Comparison of ENCODE assay signal across 8 mouse cellular contexts in genomic region chr6:115853091-115853813, GRCm38 (mm10). TPM values are rescaled to one million over a fixed set of nuclear protein-coding genes. Genes with fewer than 3 reads are reported as not detected.
DNase-seq lines count a peak whose midpoint lies in the region; ATAC-seq and TF ChIP-seq lines count a peak whose summit lies in the region.

Gene Mbd4, minus strand, starts transcription at chr6:115853371.
Gene Ift122, plus strand, starts transcription at chr6:115853470.

- no peak for TF ChIP-seq CTCF in bone marrow macrophage, adult 2 months (IDR thresholded peaks at IDR 0.05; ENCODE audit: low read depth, low read length)
- TF ChIP-seq CTCF in embryonic fibroblast, embryonic 13.5 days (IDR thresholded peaks at IDR 0.05; ENCODE audit: borderline replicate concordance, insufficient read depth, low read length) = 0 out of 2 replicates have a peak, but pooled peaks have one; percentile 28

- no peaks in the 10 kb centered on the region for H3K9me3 ChIP-seq in kidney, embryonic 14.5 days (ENCODE audit: control insufficient read depth, low read length)
- H3K9me3 ChIP-seq in limb, embryonic 15.5 days = no peaks in the 10 kb centered on the region

- no peaks in the 10 kb centered on the region for H3K27me3 ChIP-seq in kidney, embryonic 14.5 days (ENCODE audit: control insufficient read depth, insufficient read depth, low read length)
- no peaks in the 10 kb centered on the region for H3K27me3 ChIP-seq in limb, embryonic 15.5 days

- no peaks in the 10 kb centered on the region; the same call in 1 of the 2 replicates for H3K4me1 ChIP-seq in bone marrow macrophage, adult 2 months (ENCODE audit: control insufficient read depth, insufficient read depth, low read length)
- H3K4me1 ChIP-seq in embryonic fibroblast, embryonic 13.5 days (ENCODE audit: control insufficient read depth, insufficient read depth, low read length) = no peaks in the 10 kb centered on the region
- peaks cover 9% of the 10 kb centered on the region; the same call in 1 of the 2 replicates for H3K4me1 ChIP-seq in kidney, embryonic 14.5 days (ENCODE audit: control insufficient read depth, insufficient read depth, low read length)
- peaks cover 33% of the 10 kb centered on the region for H3K4me1 ChIP-seq in limb, embryonic 15.5 days

- under 1% methylated on average over 51 of the region's 51 CpGs for WGBS in kidney, embryonic 14.5 days
- WGBS in limb, embryonic 15.5 days = under 1% methylated on average over 51 of the region's 51 CpGs

- peaks cover 18% of the 10 kb centered on the region for H3K36me3 ChIP-seq in kidney, embryonic 14.5 days (ENCODE audit: control insufficient read depth, insufficient read depth, low read length)
- peaks cover 11% of the 10 kb centered on the region for H3K36me3 ChIP-seq in limb, embryonic 15.5 days

- peak within 1 kb of the TSS; percentile 53 for H3K27ac ChIP-seq in bone marrow macrophage, adult 2 months (ENCODE audit: insufficient read depth, low read depth, low read length)
- H3K27ac ChIP-seq in embryonic fibroblast, embryonic 13.5 days (ENCODE audit: insufficient read depth, low read length) = peak within 1 kb of the TSS; percentile 50
- peak within 1 kb of the TSS; percentile 82 for H3K27ac ChIP-seq in kidney, embryonic 14.5 days (ENCODE audit: low read depth, low read length)
- peak within 1 kb of the TSS; percentile 90 for H3K27ac ChIP-seq in limb, embryonic 15.5 days

- DNase-seq in A20 (ENCODE audit: low read depth, low spot score) = peak; percentile 100
- DNase-seq in heart, adult 9 months (ENCODE audit: low spot score in 2 of 2) = peak; percentile 98 to 99
- DNase-seq in monocyte, adult 2 months (ENCODE audit: low read depth in 1 of 2, low spot score in 2 of 2) = peak; percentile 95 to 96
- peak; percentile 99 for DNase-seq in spleen, postnatal 36 days (ENCODE audit: low spot score in 2 of 2)

- TF ChIP-seq POLR2A in bone marrow macrophage, adult 2 months (IDR thresholded peaks at IDR 0.05; ENCODE audit: borderline replicate concordance, low read depth, low read length) = no peak
- TF ChIP-seq POLR2A in embryonic fibroblast, embryonic 13.5 days (IDR thresholded peaks at IDR 0.05; ENCODE audit: low read depth, low read length) = peak; percentile 57

- H3K9ac ChIP-seq in kidney, embryonic 14.5 days (ENCODE audit: low read depth, low read length) = peak within 1 kb of the TSS; percentile 61
- H3K9ac ChIP-seq in limb, embryonic 15.5 days = peak within 1 kb of the TSS; percentile 46

- peak within 1 kb of the TSS; percentile 59 for H3K4me2 ChIP-seq in kidney, embryonic 14.5 days (replicated peaks; ENCODE audit: low read depth, low read length)
- H3K4me2 ChIP-seq in limb, embryonic 15.5 days = peak within 1 kb of the TSS; percentile 75

- peak within 1 kb of the TSS; percentile 76 for H3K4me3 ChIP-seq in bone marrow macrophage, adult 2 months (ENCODE audit: insufficient read depth, low read length)
- peak within 1 kb of the TSS; percentile 69 for H3K4me3 ChIP-seq in embryonic fibroblast, embryonic 13.5 days (ENCODE audit: insufficient read depth, low read length)
- peak within 1 kb of the TSS; percentile 70 for H3K4me3 ChIP-seq in kidney, embryonic 14.5 days (ENCODE audit: low read length)
- H3K4me3 ChIP-seq in limb, embryonic 15.5 days = peak within 1 kb of the TSS; percentile 66

- peak; percentile 99 for ATAC-seq in kidney, embryonic 14.5 days (ENCODE audit: low FRiP score, low TSS enrichment)
- ATAC-seq in limb, embryonic 15.5 days (ENCODE audit: insufficient number of reproducible peaks, low FRiP score, low TSS enrichment, low read depth) = peak; percentile 97

RNA-seq across cellular contexts. Expression of gene Mbd4, which starts in this region (rescaled TPM):
- 12.0 and 13.8 TPM in 2 replicates for polyA plus RNA-seq in bone marrow macrophage, adult 2 months (2012; ENCODE audit: insufficient read depth, insufficient read length, missing spikeins)
- 5.9 and 6.4 TPM in 2 replicates for polyA plus RNA-seq in embryonic fibroblast, embryonic 13.5 days (2011; ENCODE audit: insufficient read length, low read depth, missing spikeins)
- 14.3 and 20.9 TPM in 2 replicates for polyA plus RNA-seq in kidney, embryonic 14.5 days (2014; fragmentation: Nextera tagmentation; extraction: Ambion mirVana)
- 16.7 and 18.6 TPM in 2 replicates for polyA plus RNA-seq in limb, embryonic 15.5 days (2015; fragmentation: Nextera tagmentation; extraction: Ambion mirVana)

RNA-seq across cellular contexts. Expression of gene Ift122, which starts in this region (rescaled TPM):
- polyA plus RNA-seq in bone marrow macrophage, adult 2 months (2012; ENCODE audit: insufficient read depth, insufficient read length, missing spikeins) = 6.0 and 9.3 TPM in 2 replicates
- 13.5 and 19.1 TPM in 2 replicates for polyA plus RNA-seq in embryonic fibroblast, embryonic 13.5 days (2011; ENCODE audit: insufficient read length, low read depth, missing spikeins)
- 19.0 and 33.3 TPM in 2 replicates for polyA plus RNA-seq in kidney, embryonic 14.5 days (2014; fragmentation: Nextera tagmentation; extraction: Ambion mirVana)
- 19.6 and 23.4 TPM in 2 replicates for polyA plus RNA-seq in limb, embryonic 15.5 days (2015; fragmentation: Nextera tagmentation; extraction: Ambion mirVana)

Comparison
In these comparisons a context has a peak if more than half of its experiments do, and no peak if none do; other contexts are left out.
1. Peak in every context shown above with its lines: DNase-seq, ATAC-seq, H3K4me3 ChIP-seq and H3K27ac ChIP-seq.